Mouse (Mus musculus): ENCODE measurements at regions not wholly inside any gene's neighbourhood (a gene's known extent, or its start where the extent isn't known, plus 50 kb on each side); places are given as distances from the start of the nearest gene placed in this dataset.

GRCm38 (mm10) chr13:26356341-26356740, 413.6 kb downstream of the Hdgfl1 start:
- WGBS (ENCODE audit: insufficient replicate concordance), result 49% methylated on average over 3 of the region's 3 CpGs

GRCm38 (mm10) chr13:26354421-26354820, 415.5 kb downstream of the Hdgfl1 start:
- ATAC-seq (no peak), DNase-seq (no peak)
- H3K4me2 ChIP-seq (ENCODE audit: low read depth, low read length), result no peak overlapping the region

More at GRCm38 (mm10) chr13:26356341-26356740, 413.6 kb downstream of the Hdgfl1 start:
- no peaks in the 10 kb centered on the region for H3K9me3 ChIP-seq (ENCODE audit: low read length)
- H3K4me2 ChIP-seq (ENCODE audit: low read depth, low read length), result no peak overlapping the region
- no peak overlapping the region for H3K27ac ChIP-seq (ENCODE audit: low read depth)
- no peak for DNase-seq
- H3K27me3 ChIP-seq (ENCODE audit: insufficient read depth, low read length), result no peaks in the 10 kb centered on the region
- H3K36me3 ChIP-seq (replicated peaks; ENCODE audit: insufficient read depth, low read length), result no peaks in the 10 kb centered on the region
- ATAC-seq, result no peak
- no peak overlapping the region for H3K9ac ChIP-seq (replicated peaks)
- TF ChIP-seq CTCF (IDR thresholded peaks at IDR 0.05; ENCODE audit: low read depth) (no peak), EP300 (IDR thresholded peaks at IDR 0.05; ENCODE audit: low read depth) (no peak)
- no peak overlapping the region for H3K4me3 ChIP-seq (ENCODE audit: low read depth, low read length)
- no peaks in the 10 kb centered on the region for H3K4me1 ChIP-seq (ENCODE audit: insufficient read depth)

DNA sequence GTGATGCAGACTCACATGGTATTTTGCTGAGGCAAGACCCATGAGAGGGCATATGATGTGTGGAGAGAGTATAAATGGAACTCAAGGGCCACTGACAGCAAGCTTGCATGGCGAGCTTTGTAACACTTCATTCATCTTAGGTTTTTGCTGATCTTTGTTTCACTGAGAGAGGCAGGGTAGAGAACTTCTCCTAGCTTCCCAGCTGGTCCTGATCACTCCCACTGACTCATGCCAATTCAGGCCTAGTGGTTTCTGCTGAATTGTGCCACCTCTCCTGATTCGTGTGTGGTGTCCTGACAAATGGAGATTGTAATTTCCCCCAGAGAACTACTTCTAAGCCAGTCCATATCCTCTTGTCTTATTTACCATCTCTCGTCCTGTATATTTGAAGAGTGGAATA, 419.5 kb downstream of the Hdgfl1 start:
- no peak for TF ChIP-seq CTCF (IDR thresholded peaks at IDR 0.05; ENCODE audit: low read depth)
- TF ChIP-seq EP300 (IDR thresholded peaks at IDR 0.05; ENCODE audit: low read depth), result no peak
- no peaks in the 10 kb centered on the region for H3K36me3 ChIP-seq (replicated peaks; ENCODE audit: insufficient read depth, low read length)
- ATAC-seq (no peak), DNase-seq (no peak)
- no peak overlapping the region for H3K27ac ChIP-seq (ENCODE audit: low read depth)
- no peaks in the 10 kb centered on the region for H3K4me1 ChIP-seq (ENCODE audit: insufficient read depth)
- no peak overlapping the region for H3K4me2 ChIP-seq (ENCODE audit: low read depth, low read length)
- no peaks in the 10 kb centered on the region for H3K27me3 ChIP-seq (ENCODE audit: insufficient read depth, low read length)
- 64% methylated on average over 3 of the region's 3 CpGs for WGBS (ENCODE audit: insufficient replicate concordance)
- H3K9ac ChIP-seq (replicated peaks), result no peak overlapping the region
- no peak overlapping the region for H3K4me3 ChIP-seq (ENCODE audit: low read depth, low read length)
- no peaks in the 10 kb centered on the region for H3K9me3 ChIP-seq (ENCODE audit: low read length)

More at GRCm38 (mm10) chr13:26354421-26354820, 415.5 kb downstream of the Hdgfl1 start:
- Histone ChIP-seq H3K4me1 (ENCODE audit: insufficient read depth) (no peaks in the 10 kb centered on the region), H3K4me3 (ENCODE audit: low read depth, low read length) (no peak overlapping the region), H3K27ac (ENCODE audit: low read depth) (no peak overlapping the region), H3K27me3 (ENCODE audit: insufficient read depth, low read length) (no peaks in the 10 kb centered on the region), H3K9ac (replicated peaks) (no peak overlapping the region), H3K36me3 (replicated peaks; ENCODE audit: insufficient read depth, low read length) (no peaks in the 10 kb centered on the region), H3K9me3 (ENCODE audit: low read length) (no peaks in the 10 kb centered on the region)
- TF ChIP-seq CTCF (IDR thresholded peaks at IDR 0.05; ENCODE audit: low read depth) (no peak), EP300 (IDR thresholded peaks at IDR 0.05; ENCODE audit: low read depth) (no peak)

- 71% methylated on average over 3 of the region's 3 CpGs for WGBS (ENCODE audit: insufficient replicate concordance)
These were observed 431.2 kb downstream of the Hdgfl1 start for GRCm38 (mm10) chr13:26338795-26339194.

GRCm38 (mm10) chr13:26325066-26325465, 444.9 kb downstream of the Hdgfl1 start:
- Histone ChIP-seq H3K4me3 (ENCODE audit: low read depth, low read length) (no peak overlapping the region), H3K9ac (replicated peaks) (no peak overlapping the region), H3K36me3 (replicated peaks; ENCODE audit: insufficient read depth, low read length) (no peaks in the 10 kb centered on the region), H3K4me1 (ENCODE audit: insufficient read depth) (no peaks in the 10 kb centered on the region), H3K27me3 (ENCODE audit: insufficient read depth, low read length) (no peaks in the 10 kb centered on the region), H3K27ac (ENCODE audit: low read depth) (no peak overlapping the region), H3K4me2 (ENCODE audit: low read depth, low read length) (no peak overlapping the region), H3K9me3 (ENCODE audit: low read length) (no peaks in the 10 kb centered on the region)
- TF ChIP-seq EP300 (IDR thresholded peaks at IDR 0.05; ENCODE audit: low read depth) (no peak), CTCF (IDR thresholded peaks at IDR 0.05; ENCODE audit: low read depth) (no peak)
- ATAC-seq (no peak), DNase-seq (no peak)
- 87% methylated on average over 3 of the region's 3 CpGs for WGBS (ENCODE audit: insufficient replicate concordance)

More at GRCm38 (mm10) chr13:26338795-26339194, 431.2 kb downstream of the Hdgfl1 start:
- no peaks in the 10 kb centered on the region for H3K27me3 ChIP-seq (ENCODE audit: insufficient read depth, low read length)
- no peaks in the 10 kb centered on the region for H3K9me3 ChIP-seq (ENCODE audit: low read length)
- TF ChIP-seq EP300 (IDR thresholded peaks at IDR 0.05; ENCODE audit: low read depth), result no peak
- H3K27ac ChIP-seq (ENCODE audit: low read depth), result no peak overlapping the region
- H3K4me1 ChIP-seq (ENCODE audit: insufficient read depth), result no peaks in the 10 kb centered on the region
- no peak overlapping the region for H3K9ac ChIP-seq (replicated peaks)
- no peak for ATAC-seq
- DNase-seq, result no peak
- no peaks in the 10 kb centered on the region for H3K36me3 ChIP-seq (replicated peaks; ENCODE audit: insufficient read depth, low read length)
- H3K4me2 ChIP-seq (ENCODE audit: low read depth, low read length), result no peak overlapping the region
- H3K4me3 ChIP-seq (ENCODE audit: low read depth, low read length), result no peak overlapping the region

DNA sequence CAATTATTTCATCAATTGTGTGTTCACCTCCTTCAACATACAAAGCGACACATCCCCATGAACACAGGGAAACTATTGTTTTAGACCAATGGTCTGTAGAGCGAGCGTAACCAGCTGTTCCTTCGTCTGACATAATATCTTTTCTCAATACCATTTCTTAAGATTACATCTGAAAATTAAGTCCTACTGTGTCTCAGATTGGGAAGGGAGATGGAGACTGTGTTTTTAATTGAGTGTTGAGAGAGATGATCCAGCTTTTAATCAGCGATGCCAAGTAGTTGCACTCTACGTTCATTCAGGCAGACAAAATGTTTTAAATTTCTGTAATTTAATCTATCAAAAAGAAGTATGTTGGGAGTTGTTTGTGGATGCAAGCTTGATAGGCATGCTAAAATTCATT, 445.3 kb downstream of the Hdgfl1 start:
- H3K27me3 ChIP-seq (ENCODE audit: insufficient read depth, low read length), result no peaks in the 10 kb centered on the region

GRCm38 (mm10) chr13:26318557-26318956, 451.4 kb downstream of the Hdgfl1 start:
- ATAC-seq, result no peak
- WGBS (ENCODE audit: insufficient replicate concordance), result 74% methylated on average over 5 of the region's 5 CpGs
- no peak overlapping the region for H3K9ac ChIP-seq (replicated peaks)
- H3K4me1 ChIP-seq (ENCODE audit: insufficient read depth), result no peaks in the 10 kb centered on the region
- H3K27ac ChIP-seq (ENCODE audit: low read depth), result no peak overlapping the region
- no peak overlapping the region for H3K4me3 ChIP-seq (ENCODE audit: low read depth, low read length)
- no peak for TF ChIP-seq EP300 (IDR thresholded peaks at IDR 0.05; ENCODE audit: low read depth)
- no peak for TF ChIP-seq CTCF (IDR thresholded peaks at IDR 0.05; ENCODE audit: low read depth)
- DNase-seq, result no peak
- no peak overlapping the region for H3K4me2 ChIP-seq (ENCODE audit: low read depth, low read length)
- H3K36me3 ChIP-seq (replicated peaks; ENCODE audit: insufficient read depth, low read length), result no peaks in the 10 kb centered on the region
- H3K27me3 ChIP-seq (ENCODE audit: insufficient read depth, low read length), result no peaks in the 10 kb centered on the region
- H3K9me3 ChIP-seq (ENCODE audit: low read length), result no peaks in the 10 kb centered on the region

More for the DNA sequence above, 445.3 kb downstream of the Hdgfl1 start:
- H3K27ac ChIP-seq (ENCODE audit: low read depth), result no peak overlapping the region
- DNase-seq, result no peak
- H3K4me3 ChIP-seq (ENCODE audit: low read depth, low read length), result no peak overlapping the region
- TF ChIP-seq CTCF (IDR thresholded peaks at IDR 0.05; ENCODE audit: low read depth), result no peak
- TF ChIP-seq EP300 (IDR thresholded peaks at IDR 0.05; ENCODE audit: low read depth), result no peak
- no peak overlapping the region for H3K4me2 ChIP-seq (ENCODE audit: low read depth, low read length)
- no peak for ATAC-seq
- H3K9ac ChIP-seq (replicated peaks), result no peak overlapping the region
- WGBS (ENCODE audit: insufficient replicate concordance), result 88% methylated on average over 6 of the region's 6 CpGs
- H3K9me3 ChIP-seq (ENCODE audit: low read length), result no peaks in the 10 kb centered on the region
- H3K36me3 ChIP-seq (replicated peaks; ENCODE audit: insufficient read depth, low read length), result no peaks in the 10 kb centered on the region
- H3K4me1 ChIP-seq (ENCODE audit: insufficient read depth), result no peaks in the 10 kb centered on the region
